Mouse (Mus musculus): ENCODE data around the gene Sparc.

DNA sequence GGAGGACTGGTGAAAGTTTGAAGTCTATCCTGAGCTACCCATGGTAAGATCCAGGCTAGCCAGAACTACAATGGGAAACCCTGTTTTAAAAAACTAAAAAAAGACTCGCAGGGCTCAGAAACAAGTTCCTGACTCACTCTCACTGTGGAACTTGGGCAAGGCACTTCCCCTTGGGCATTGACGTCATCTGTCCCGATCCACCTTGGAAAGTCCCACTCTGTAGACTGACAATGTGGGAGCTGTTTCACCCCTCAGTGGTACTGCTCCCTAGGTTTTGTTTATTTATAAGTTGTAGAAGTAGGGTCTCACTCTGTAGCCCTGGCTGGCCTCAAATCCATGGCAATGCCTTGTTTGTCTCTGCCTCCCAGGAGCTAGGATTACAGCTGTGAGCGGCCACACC, 30.7 kb upstream of the Sparc start:
- no peak for TF ChIP-seq CTCF (IDR thresholded peaks at IDR 0.05; ENCODE audit: low read depth, low read length)
- no peak for TF ChIP-seq POLR2A (IDR thresholded peaks at IDR 0.05; ENCODE audit: borderline replicate concordance, low read depth, low read length)

All from bone marrow macrophage, adult 2 months (primary cell).